Mouse (Mus musculus) urinary bladder, adult 2 months (tissue): Measurements from ENCODE around the gene Slc38a4. TPM values are rescaled to one million over a fixed set of nuclear protein-coding genes. Genes with fewer than 3 reads are reported as not detected.

Source experiments
- DNase-seq: peaks from one replicate; pipeline ENCODE4 v3.0.0; 2022; ENCODE audit warnings: low spot score
- polyA plus RNA-seq: library from polyadenylated mRNA; depleted of rRNA; stranded (reverse); fragments of >200 nt; gene quantifications from 2 replicates; pipeline ENCODE4 v1.2.3, GENCODE M21; 2012

Slc38a4 gene
- polyA plus RNA-seq, 1 experiment, result 4.9 TPM

- no peak for DNase-seq
These were observed 40.6 kb downstream of the Slc38a4 start for GRCm38 (mm10) chr15:97015036-97015596.

DNA sequence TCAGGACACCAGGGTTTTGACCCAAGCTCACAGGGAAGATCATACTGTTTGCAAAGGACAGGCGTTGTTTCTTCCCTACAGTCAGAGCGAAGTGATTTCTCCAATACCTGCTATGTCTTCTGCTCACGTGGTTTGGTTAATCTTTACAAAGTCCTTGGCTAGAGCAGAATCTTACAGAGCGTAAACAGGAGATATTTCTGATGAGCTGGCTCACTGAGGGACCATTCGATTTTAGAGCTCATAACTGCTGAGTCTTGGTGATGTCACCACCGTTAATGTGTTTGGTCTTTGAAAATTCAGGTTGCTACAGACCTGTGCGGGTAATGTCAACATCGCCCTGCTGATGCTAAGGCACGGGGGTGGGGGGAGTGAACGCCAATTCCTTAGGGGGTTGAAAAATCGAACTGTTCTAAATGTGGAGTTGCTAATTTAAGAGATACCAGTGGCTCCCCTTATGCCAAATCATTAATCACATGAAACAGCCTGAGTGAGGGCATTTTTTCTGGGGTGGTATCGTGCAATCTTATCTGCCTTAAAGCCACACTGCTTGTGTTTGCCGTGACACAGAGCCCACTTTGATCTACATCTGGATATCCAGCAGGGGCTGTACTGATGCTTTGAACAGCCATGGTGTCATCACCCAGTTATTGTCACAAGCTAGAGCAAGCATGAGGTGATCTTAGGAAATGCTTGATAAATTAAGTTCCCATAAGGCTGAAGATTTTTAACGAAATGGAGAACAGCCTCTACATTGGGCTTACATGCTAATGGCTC is 44.0 kb downstream of the Slc38a4 start:
- DNase-seq, result no peak

GRCm38 (mm10) chr15:97009271-97009670 is 46.5 kb downstream of the Slc38a4 start:
- DNase-seq, result no peak

GRCm38 (mm10) chr15:97005631-97006234 is 50.0 kb downstream of the Slc38a4 start:
- no peak for DNase-seq

- DNase-seq, result no peak
These were observed 51.3 kb downstream of the Slc38a4 start for GRCm38 (mm10) chr15:97004525-97004867.

- no peak for DNase-seq
These were observed 51.8 kb downstream of the Slc38a4 start for GRCm38 (mm10) chr15:97003851-97004524.

DNA sequence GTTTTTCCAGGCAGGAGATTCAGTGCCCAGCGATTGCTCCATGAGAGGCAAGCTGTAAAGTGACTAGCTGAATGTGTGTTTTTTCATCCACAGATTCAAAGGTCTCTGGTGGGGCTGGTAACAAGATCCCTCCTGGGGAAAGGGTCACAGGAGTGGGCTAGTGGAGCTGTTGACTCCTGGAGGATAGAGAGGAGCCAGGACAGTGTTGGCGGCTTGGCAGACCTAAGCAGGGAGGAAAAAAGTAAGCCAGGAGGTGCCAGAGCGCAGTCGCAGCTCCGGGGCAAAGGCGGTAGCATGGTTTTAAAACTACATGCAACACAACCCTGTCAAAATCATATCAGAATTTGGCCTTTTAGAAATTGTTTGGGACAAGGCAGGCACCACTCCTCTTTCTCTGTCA is 52.6 kb downstream of the Slc38a4 start:
- no peak for DNase-seq

GRCm38 (mm10) chr15:97002752-97003151 is 53.0 kb downstream of the Slc38a4 start:
- no peak for DNase-seq

GRCm38 (mm10) chr15:97001886-97002285 is 53.9 kb downstream of the Slc38a4 start:
- no peak for DNase-seq

- no peak for DNase-seq
These were observed 54.3 kb downstream of the Slc38a4 start for GRCm38 (mm10) chr15:97001416-97001815.

GRCm38 (mm10) chr15:97000319-97001251 is 55.2 kb downstream of the Slc38a4 start:
- DNase-seq, result no peak

DNA sequence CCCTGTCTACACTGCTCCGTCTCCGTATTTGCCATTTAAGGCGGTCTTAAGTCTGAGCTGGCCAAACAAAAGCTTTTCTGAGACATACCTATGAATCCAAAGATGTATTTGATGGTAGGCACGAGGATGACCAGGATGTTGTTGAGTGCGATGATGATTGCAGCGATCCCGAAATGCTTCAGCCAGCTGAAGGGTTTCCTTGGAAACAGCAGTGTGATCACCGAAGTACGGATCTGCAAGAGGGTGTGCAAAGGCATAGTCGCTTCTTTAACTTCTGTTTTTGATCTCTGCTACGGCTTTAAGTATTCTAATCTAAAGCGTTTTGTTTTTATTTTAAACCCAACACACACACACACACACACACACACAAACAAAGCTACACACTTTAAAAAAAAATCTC is 56.4 kb downstream of the Slc38a4 start:
- no peak for DNase-seq

GRCm38 (mm10) chr15:96985618-96986017 is 70.1 kb downstream of the Slc38a4 start:
- no peak for DNase-seq

- no peak for DNase-seq
These were observed 72.0 kb downstream of the Slc38a4 start for GRCm38 (mm10) chr15:96983581-96984330.

GRCm38 (mm10) chr15:96975125-96975524 is 80.6 kb downstream of the Slc38a4 start:
- DNase-seq, result no peak

- DNase-seq, result no peak
These were observed 81.6 kb downstream of the Slc38a4 start for GRCm38 (mm10) chr15:96974131-96974530.

GRCm38 (mm10) chr15:96973370-96973769 is 82.4 kb downstream of the Slc38a4 start:
- no peak for DNase-seq

GRCm38 (mm10) chr15:96972706-96973274 is 83.0 kb downstream of the Slc38a4 start:
- no peak for DNase-seq

DNA sequence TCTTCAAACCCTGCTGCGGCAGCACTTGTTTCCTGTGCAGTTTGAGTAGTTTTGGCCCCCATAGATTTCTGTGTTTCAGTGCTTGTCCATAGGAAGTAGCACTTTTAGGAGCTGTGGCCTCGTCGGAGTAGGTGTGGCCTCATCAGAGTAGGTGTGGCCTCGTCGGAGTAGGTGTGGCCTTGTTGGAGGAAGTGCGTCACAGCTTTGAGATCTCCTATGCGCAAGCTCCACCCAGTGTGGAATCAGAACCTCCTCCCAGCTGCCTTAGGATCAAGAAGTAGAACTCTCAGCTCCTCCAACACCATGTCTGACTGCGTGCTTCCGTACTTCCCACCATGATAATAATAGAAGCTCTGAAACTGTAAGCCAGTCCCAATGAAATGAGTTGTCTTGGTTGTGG is 83.8 kb downstream of the Slc38a4 start:
- DNase-seq, result no peak

DNA sequence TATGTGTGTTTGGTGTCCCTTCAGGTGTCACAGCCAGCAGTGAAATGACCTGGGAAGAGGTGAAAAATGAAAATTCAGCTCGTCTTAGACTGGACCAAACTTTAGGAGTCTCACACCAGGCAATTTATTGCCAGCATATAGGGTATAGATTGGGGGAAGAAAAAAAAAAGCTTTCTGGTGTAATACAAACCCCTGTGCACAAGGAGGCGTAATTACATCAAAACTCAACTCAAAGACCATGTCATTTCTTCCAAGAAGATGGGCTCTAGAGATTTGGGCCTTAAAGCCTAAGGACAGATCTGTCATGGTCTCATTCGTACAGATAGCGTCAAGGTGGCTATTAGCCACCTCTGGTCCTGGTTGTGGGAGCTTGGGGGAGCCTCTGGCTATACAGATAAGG is 86.0 kb downstream of the Slc38a4 start:
- DNase-seq, result no peak
